Mouse (Mus musculus): ENCODE measurements around the gene Slc24a4. TPM values are rescaled to one million over a fixed set of nuclear protein-coding genes. Genes with fewer than 3 reads are reported as not detected.
"Not testable (repeated sequence)": the region's sequence is repeated elsewhere in the genome, so short reads cannot be mapped to it uniquely, and the experiment has no call there.

Slc24a4 gene
- total RNA-seq, 2 experiments from 2014 or later = 2.5 to 2.9 TPM

- peak; percentile 17 for DNase-seq
These were observed 38.2 kb downstream of the Slc24a4 start for GRCm38 (mm10) chr12:102166691-102167261.

GRCm38 (mm10) chr12:102167302-102167701 lies 38.8 kb downstream of the Slc24a4 start:
- DNase-seq = no peak

DNA sequence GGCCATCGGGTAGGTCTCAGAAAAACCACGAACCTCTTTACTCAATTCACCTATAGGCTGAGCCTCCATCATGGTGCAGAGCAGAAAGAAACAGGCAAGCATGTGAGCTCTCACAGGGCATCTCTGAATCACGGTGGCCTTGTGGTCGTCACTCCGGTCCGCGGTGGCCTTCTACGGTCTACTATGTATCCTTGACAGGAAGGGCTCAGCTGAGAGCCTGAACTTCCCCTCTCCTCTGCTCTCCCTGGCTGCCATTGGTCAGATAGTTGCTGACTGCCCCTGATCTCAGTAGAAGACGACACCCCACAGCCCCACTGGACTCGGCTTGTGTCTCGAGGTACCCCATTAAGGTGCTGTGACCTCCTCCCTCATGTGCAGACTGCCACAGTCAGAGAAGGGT lies 44.2 kb downstream of the Slc24a4 start:
- no peak for DNase-seq

- DNase-seq = no peak
These were observed 44.8 kb downstream of the Slc24a4 start for GRCm38 (mm10) chr12:102173345-102173744.

- no peak for DNase-seq
These were observed 52.0 kb downstream of the Slc24a4 start for GRCm38 (mm10) chr12:102180371-102181074.

GRCm38 (mm10) chr12:102181799-102182357 lies 53.3 kb downstream of the Slc24a4 start:
- DNase-seq = peak; percentile 84

GRCm38 (mm10) chr12:102182621-102183020 lies 54.1 kb downstream of the Slc24a4 start:
- no peak for DNase-seq

- no peak for DNase-seq
These were observed 54.7 kb downstream of the Slc24a4 start for GRCm38 (mm10) chr12:102183201-102183600.

GRCm38 (mm10) chr12:102190820-102191219 lies 62.3 kb downstream of the Slc24a4 start:
- DNase-seq = no peak

DNA sequence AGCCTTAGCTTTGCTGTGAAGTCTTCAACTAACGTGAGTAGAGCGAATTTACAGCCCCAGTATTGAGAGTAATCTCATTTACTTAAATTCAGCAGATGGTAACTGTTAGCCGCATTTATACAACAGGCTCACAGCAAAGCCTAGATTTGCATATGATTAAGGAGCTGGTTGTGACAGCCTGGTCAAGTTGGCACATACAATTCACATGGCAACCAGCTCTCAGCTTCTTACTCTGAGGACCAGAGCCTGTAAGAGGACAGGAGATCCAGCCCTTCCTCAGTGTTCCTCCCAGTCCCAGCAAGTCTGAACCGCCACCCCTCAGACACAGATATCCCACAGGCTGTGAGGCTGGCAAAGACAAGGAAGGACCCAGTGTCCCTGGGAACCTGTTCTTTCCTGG lies 73.0 kb downstream of the Slc24a4 start:
- no peak for DNase-seq

DNA sequence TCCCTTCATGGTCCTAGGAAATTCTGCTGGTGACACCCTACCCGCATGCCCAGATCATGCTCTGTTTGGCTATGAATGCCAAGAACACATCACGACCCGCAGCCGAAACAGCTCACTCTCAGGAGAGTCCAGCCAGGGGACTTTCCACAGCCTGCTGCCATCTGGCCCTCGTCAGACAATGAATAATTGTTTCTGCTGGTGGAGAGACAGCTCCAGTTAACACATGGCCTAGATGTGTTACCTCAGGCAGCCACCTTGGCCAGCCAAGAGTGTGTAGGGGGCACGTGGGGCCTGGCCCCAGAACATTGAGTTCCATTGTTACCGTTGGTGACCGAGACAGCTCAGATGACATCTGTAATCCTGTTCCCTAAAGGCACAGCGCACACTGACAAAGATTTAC lies 74.4 kb downstream of the Slc24a4 start:
- peak; percentile 67 for DNase-seq

- DNase-seq = no peak
These were observed 77.9 kb downstream of the Slc24a4 start for GRCm38 (mm10) chr12:102206471-102206870.

DNA sequence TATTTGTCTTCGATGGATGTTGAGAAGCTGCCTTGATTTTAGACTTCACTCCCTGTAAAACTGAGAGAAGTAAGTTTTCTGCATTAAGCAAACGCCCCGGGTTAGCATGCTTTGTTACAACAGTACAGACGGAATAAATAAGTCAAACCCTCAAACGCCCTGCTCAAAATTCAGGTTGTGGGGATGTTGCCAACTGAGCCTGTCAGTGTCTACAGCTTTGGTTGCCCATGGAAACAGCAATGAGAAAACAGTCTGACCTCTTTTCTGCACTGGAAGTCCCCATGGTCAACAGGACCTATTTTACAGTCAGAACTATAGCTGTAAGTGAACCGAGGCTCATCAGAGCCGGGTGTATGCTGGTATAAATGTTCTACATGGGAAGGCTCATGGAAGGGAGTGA lies 78.7 kb downstream of the Slc24a4 start:
- no peak for DNase-seq

GRCm38 (mm10) chr12:102210801-102211200 lies 82.3 kb downstream of the Slc24a4 start:
- DNase-seq = no peak

GRCm38 (mm10) chr12:102223404-102223803 lies 94.9 kb downstream of the Slc24a4 start:
- DNase-seq = no peak

DNA sequence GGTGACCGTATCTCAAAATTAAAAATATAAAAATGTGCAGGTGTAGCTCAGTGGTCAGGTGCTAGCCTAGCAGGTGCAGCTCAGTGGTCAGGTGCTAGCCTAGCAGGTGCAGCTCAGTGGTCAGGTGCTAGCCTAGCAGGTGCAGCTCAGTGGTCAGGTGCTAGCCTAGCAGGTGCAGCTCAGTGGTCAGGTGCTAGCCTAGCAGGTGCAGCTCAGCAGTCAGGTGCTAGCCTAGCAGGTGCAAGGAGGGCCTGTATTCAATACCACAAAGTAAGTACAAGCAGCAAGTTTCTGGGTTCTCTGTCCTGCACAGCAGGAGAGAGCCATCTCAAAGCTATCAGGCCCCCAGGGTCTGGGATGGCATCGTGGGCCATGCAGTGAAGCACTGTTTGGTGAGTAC lies 95.6 kb downstream of the Slc24a4 start:
- DNase-seq = not testable (repeated sequence)

GRCm38 (mm10) chr12:102225165-102225564 lies 96.6 kb downstream of the Slc24a4 start:
- peak; percentile 34 for DNase-seq

DNA sequence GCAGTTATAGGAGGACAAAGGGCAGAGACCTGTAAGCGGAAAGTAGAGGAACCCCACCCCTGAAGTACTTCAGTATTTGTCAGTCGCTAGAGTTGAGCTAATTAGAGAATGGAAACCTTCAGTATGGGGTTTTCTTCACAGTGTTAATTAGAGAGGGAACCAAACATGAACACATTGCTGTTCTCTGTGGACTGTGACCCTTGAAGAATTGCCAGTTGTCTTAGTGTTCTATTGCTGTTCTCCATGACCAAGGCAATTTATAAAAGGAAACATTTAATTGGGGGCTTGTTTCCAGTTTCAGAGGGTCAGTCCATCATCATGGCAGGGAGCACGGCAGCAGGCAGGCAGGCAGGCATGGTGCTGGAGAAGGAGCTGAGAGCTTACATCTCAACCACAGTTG lies 107.0 kb downstream of the Slc24a4 start:
- DNase-seq = no peak

- no peak for DNase-seq
These were observed 107.8 kb downstream of the Slc24a4 start for GRCm38 (mm10) chr12:102236317-102236716.

DNA sequence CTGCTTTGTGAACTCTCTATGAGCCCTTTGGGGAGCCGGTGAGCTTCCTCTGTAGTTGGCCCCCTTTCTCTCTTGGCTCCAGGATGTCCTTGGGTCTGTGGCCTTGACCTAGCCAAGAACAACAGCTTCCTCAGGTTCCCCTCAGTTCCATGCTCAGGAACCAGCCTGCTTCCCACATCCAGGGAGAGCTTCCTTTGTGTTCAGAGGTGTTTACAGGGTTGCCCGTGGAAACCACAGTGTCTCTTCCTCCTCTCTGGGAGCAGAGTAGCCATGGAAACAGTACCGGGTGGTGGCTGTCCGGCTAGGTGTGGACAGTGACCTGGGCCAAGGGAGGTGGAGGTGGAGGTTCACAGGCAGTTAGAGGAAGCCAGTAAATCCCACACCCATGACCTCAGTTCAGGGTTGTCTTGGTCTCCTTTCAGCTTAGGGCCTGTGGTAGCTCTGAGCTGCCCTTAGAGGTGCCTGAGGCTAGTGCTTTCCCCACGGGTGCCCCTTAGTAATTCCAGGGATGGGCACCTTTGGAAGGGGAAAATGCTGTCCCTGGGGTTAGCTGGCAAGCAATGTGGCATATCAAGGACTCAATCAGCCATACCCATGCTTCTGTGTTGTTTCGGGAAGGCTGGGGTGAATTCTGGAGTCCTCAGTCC lies 113.7 kb downstream of the Slc24a4 start:
- peak; percentile 35 for DNase-seq

GRCm38 (mm10) chr12:102243915-102244314 lies 115.4 kb downstream of the Slc24a4 start:
- no peak for DNase-seq

- DNase-seq = no peak
These were observed 117.7 kb downstream of the Slc24a4 start for GRCm38 (mm10) chr12:102246226-102246625.

GRCm38 (mm10) chr12:102248104-102248503 lies 119.6 kb downstream of the Slc24a4 start:
- DNase-seq = no peak

- no peak for DNase-seq
These were observed 121.8 kb downstream of the Slc24a4 start for GRCm38 (mm10) chr12:102250316-102250715.
